Mouse (Mus musculus) intestine, embryonic 16.5 days (tissue): ENCODE data around the gene Rtn3. TPM values are rescaled to one million over a fixed set of nuclear protein-coding genes. Genes with fewer than 3 reads are reported as not detected.
"Not testable (repeated sequence)": the region's sequence is repeated elsewhere in the genome, so short reads cannot be mapped to it uniquely, and the experiment has no call there.

Experiments used
- ATAC-seq: fragments of 200-750 bp; cut with Nextera tagmentation; 2 replicates; pipeline ENCODE4 v1.8.0; 2017; ENCODE audit warnings: moderate TSS enrichment, moderate library complexity
- H3K27ac ChIP-seq: fragments of 300-500 bp; sonication (generic); 2 replicates; pipeline ENCODE4 v1.5.1; 2014; ENCODE audit warnings: mild to moderate bottlenecking, low read length
- H3K27me3 ChIP-seq: fragments of 300-500 bp; sonication (generic); replicated peaks from 2 replicates; pipeline ENCODE4 v1.6.1; 2014; ENCODE audit warnings: low read length, control low read depth, mixed read lengths; ENCODE audit not compliant: control insufficient read depth, insufficient read depth
- H3K36me3 ChIP-seq: fragments of 300-500 bp; sonication (generic); 2 replicates; pipeline ENCODE4 v1.6.1; 2014; ENCODE audit warnings: low read length, control low read depth; ENCODE audit not compliant: control insufficient read depth, insufficient read depth
- H3K4me1 ChIP-seq: fragments of 300-500 bp; sonication (generic); 2 replicates; pipeline ENCODE4 v1.6.1; 2014; ENCODE audit warnings: low read length, control low read depth, mixed read lengths; ENCODE audit not compliant: control insufficient read depth, insufficient read depth
- H3K4me2 ChIP-seq: fragments of 300-500 bp; sonication (generic); 2 replicates; pipeline ENCODE4 v1.6.1; 2014; ENCODE audit warnings: low read depth, low read length, control low read depth
- H3K4me3 ChIP-seq: fragments of 300-500 bp; sonication (generic); 2 replicates; pipeline ENCODE4 v1.5.1; 2014; ENCODE audit warnings: mild to moderate bottlenecking, low read length
- H3K9ac ChIP-seq: fragments of 300-500 bp; sonication (generic); 2 replicates; pipeline ENCODE4 v1.6.1; 2014; ENCODE audit warnings: low read depth, low read length
- H3K9me3 ChIP-seq: fragments of 300-500 bp; sonication (generic); 2 replicates; pipeline ENCODE4 v1.6.1; 2016; ENCODE audit warnings: low read length, control low read depth; ENCODE audit not compliant: control insufficient read depth
- WGBS: fragments of 180-500 bp; shearing (Covaris S2); extraction: QIAGEN DNeasy Blood & Tissue Kit; methylation state at CpG from one replicate; pipeline ENCODE4 v1.1.7; 2014; 5-methylcytosine and 5-hydroxymethylcytosine counted together
- polyA plus RNA-seq: library from polyadenylated mRNA; unstranded; fragments of >200 nt; fragmentation: Nextera tagmentation; extraction: Ambion mirVana; gene quantifications from 2 replicates; pipeline ENCODE4 v1.2.1, GENCODE M21; 2015

Rtn3 gene
- polyA plus RNA-seq, 1 experiment from 2014 or later: 127 TPM

GRCm38 (mm10) chr19:7398898-7399297 lies 84.2 kb downstream of the Rtn3 start:
- H3K9ac ChIP-seq, H3K27me3 ChIP-seq, H3K4me1 ChIP-seq, H3K36me3 ChIP-seq, H3K4me2 ChIP-seq, ATAC-seq, H3K27ac ChIP-seq, H3K9me3 ChIP-seq, H3K4me3 ChIP-seq: not testable (repeated sequence)
- 32% methylated on average over 24 of the region's 24 CpGs for WGBS

- H3K4me2 ChIP-seq, H3K4me1 ChIP-seq, H3K9me3 ChIP-seq, H3K36me3 ChIP-seq, H3K27ac ChIP-seq, H3K9ac ChIP-seq, H3K4me3 ChIP-seq, H3K27me3 ChIP-seq: not testable (repeated sequence)
- WGBS: 49% methylated on average over 9 of the region's 10 CpGs
- peak; percentile 74 for ATAC-seq
Observed at GRCm38 (mm10) chr19:7396867-7397826, 85.9 kb downstream of the Rtn3 start.

GRCm38 (mm10) chr19:7388488-7388887 lies 94.6 kb downstream of the Rtn3 start:
- H3K4me2 ChIP-seq: no peak overlapping the region
- peaks cover 2% of the 10 kb centered on the region for H3K4me1 ChIP-seq
- H3K4me3 ChIP-seq: no peak overlapping the region
- no peak for ATAC-seq
- H3K36me3 ChIP-seq: no peaks in the 10 kb centered on the region
- H3K9me3 ChIP-seq: no peaks in the 10 kb centered on the region; the same call in 1 of the 2 replicates
- H3K9ac ChIP-seq: no peak overlapping the region
- H3K27ac ChIP-seq: no peak overlapping the region
- H3K27me3 ChIP-seq: no peaks in the 10 kb centered on the region
- WGBS: 79% methylated on average over 6 of the region's 6 CpGs

- WGBS: 53% methylated on average over 2 of the region's 2 CpGs
Observed at GRCm38 (mm10) chr19:7386042-7386441, 97.0 kb downstream of the Rtn3 start.

GRCm38 (mm10) chr19:7382903-7383865 lies 99.9 kb downstream of the Rtn3 start, which contains the start of gene Spindoc:
Gene Spindoc, minus strand, starts transcription at chr19:7382994.
- peak within 1 kb of the TSS; percentile 86 for H3K4me3 ChIP-seq
- H3K4me1 ChIP-seq: peaks cover 8% of the 10 kb centered on the region
- H3K27ac ChIP-seq: peak within 1 kb of the TSS; percentile 81
- H3K4me2 ChIP-seq: peak within 1 kb of the TSS; percentile 81
- H3K9ac ChIP-seq: peak within 1 kb of the TSS; percentile 90
- peak; percentile 100 for ATAC-seq
- no peaks in the 10 kb centered on the region for H3K36me3 ChIP-seq
- no peaks in the 10 kb centered on the region for H3K27me3 ChIP-seq
- no peaks in the 10 kb centered on the region for H3K9me3 ChIP-seq
- 2% methylated on average over 44 of the region's 52 CpGs for WGBS

More at GRCm38 (mm10) chr19:7386042-7386441, 97.0 kb downstream of the Rtn3 start:
- ATAC-seq: no peak
- no peak overlapping the region for H3K4me3 ChIP-seq
- no peak overlapping the region for H3K4me2 ChIP-seq
- H3K36me3 ChIP-seq: no peaks in the 10 kb centered on the region
- no peak overlapping the region for H3K27ac ChIP-seq
- no peak overlapping the region for H3K9ac ChIP-seq
- H3K4me1 ChIP-seq: peaks cover 8% of the 10 kb centered on the region
- H3K9me3 ChIP-seq: no peaks in the 10 kb centered on the region; the same call in 1 of the 2 replicates
- H3K27me3 ChIP-seq: no peaks in the 10 kb centered on the region

- ATAC-seq: peak; percentile 66
- H3K4me2 ChIP-seq: peak overlapping the region; percentile 81
- peak overlapping the region; percentile 90 for H3K9ac ChIP-seq
- peak overlapping the region; percentile 81 for H3K27ac ChIP-seq
- H3K27me3 ChIP-seq: no peaks in the 10 kb centered on the region
- under 1% methylated on average over 60 of the region's 60 CpGs for WGBS
- H3K36me3 ChIP-seq: no peaks in the 10 kb centered on the region
- peaks cover 8% of the 10 kb centered on the region for H3K4me1 ChIP-seq
- peak overlapping the region; percentile 86 for H3K4me3 ChIP-seq
- no peaks in the 10 kb centered on the region for H3K9me3 ChIP-seq
Observed at GRCm38 (mm10) chr19:7382248-7382902, 100.7 kb downstream of the Rtn3 start.

GRCm38 (mm10) chr19:7381906-7382247 lies 101.2 kb downstream of the Rtn3 start:
- 6% methylated on average over 8 of the region's 8 CpGs for WGBS
- H3K27ac ChIP-seq: peak overlapping the region; percentile 81; the same call in 1 of the 2 replicates

GRCm38 (mm10) chr19:7377639-7378038 lies 105.4 kb downstream of the Rtn3 start:
- H3K4me3 ChIP-seq: no peak overlapping the region
- H3K27ac ChIP-seq: no peak overlapping the region
- WGBS: 69% methylated on average over 2 of the region's 2 CpGs
- no peak overlapping the region for H3K4me2 ChIP-seq
- H3K9me3 ChIP-seq: no peaks in the 10 kb centered on the region
- H3K27me3 ChIP-seq: no peaks in the 10 kb centered on the region
- no peak for ATAC-seq
- H3K9ac ChIP-seq: no peak overlapping the region
- peaks cover 4% of the 10 kb centered on the region; the same call in 1 of the 2 replicates for H3K4me1 ChIP-seq
- peaks cover 14% of the 10 kb centered on the region for H3K36me3 ChIP-seq

More at GRCm38 (mm10) chr19:7381906-7382247, 101.2 kb downstream of the Rtn3 start:
- Histone ChIP-seq H3K9ac (peak overlapping the region; percentile 90), H3K4me2 (peak overlapping the region; percentile 81), H3K4me3 (peak overlapping the region; percentile 86), H3K9me3 (no peaks in the 10 kb centered on the region), H3K36me3 (no peaks in the 10 kb centered on the region), H3K27me3 (no peaks in the 10 kb centered on the region), H3K4me1 (peaks cover 8% of the 10 kb centered on the region)
- ATAC-seq: no peak
